Mouse (Mus musculus) forebrain, postnatal 0 days (tissue): ENCODE results near the gene Cdc37l1. TPM values are rescaled to one million over a fixed set of nuclear protein-coding genes. Genes with fewer than 3 reads are reported as not detected.
A peak's percentile ranks its signal among the peaks of the same experiment; 100 is the strongest.

ENCODE experiments used
- ATAC-seq: fragments of 200-750 bp; cut with Nextera tagmentation; 2 replicates; pipeline ENCODE4 v1.8.0; 2017; ENCODE audit warnings: mild to moderate bottlenecking, moderate library complexity
- DNase-seq: peaks from one replicate; pipeline ENCODE4 v3.0.0-alpha.2; 2015
- H3K27ac ChIP-seq: fragments of 300-500 bp; sonication (generic); 2 replicates; pipeline ENCODE4 v1.5.1; 2014; ENCODE audit warnings: low read depth, mild to moderate bottlenecking, antibody characterized with exemption, low read length, moderate library complexity, mixed read lengths
- H3K27me3 ChIP-seq: fragments of 300-500 bp; sonication (generic); 2 replicates; pipeline ENCODE4 v1.6.1; 2014; ENCODE audit warnings: mild to moderate bottlenecking, low read length, mixed read lengths; ENCODE audit not compliant: insufficient read depth
- H3K36me3 ChIP-seq: fragments of 300-500 bp; sonication (generic); 2 replicates; pipeline ENCODE4 v1.6.1; 2014; ENCODE audit warnings: mild to moderate bottlenecking, moderate library complexity; ENCODE audit not compliant: insufficient read depth
- H3K4me1 ChIP-seq: fragments of 300-500 bp; sonication (generic); 2 replicates; pipeline ENCODE4 v1.6.1; 2014; ENCODE audit warnings: antibody characterized with exemption; ENCODE audit not compliant: insufficient read depth
- H3K4me2 ChIP-seq: fragments of 300-500 bp; sonication (generic); 2 replicates; pipeline ENCODE4 v1.6.1; 2014; ENCODE audit warnings: low read depth, mild to moderate bottlenecking, moderate library complexity
- H3K4me3 ChIP-seq: fragments of 300-500 bp; sonication (generic); 2 replicates; pipeline ENCODE4 v1.5.1; 2014; ENCODE audit warnings: low read depth, low read length, mixed read lengths
- H3K9ac ChIP-seq: fragments of 300-500 bp; sonication (generic); 2 replicates; pipeline ENCODE4 v1.6.1; 2014; ENCODE audit warnings: mild to moderate bottlenecking
- H3K9me3 ChIP-seq: fragments of 300-500 bp; sonication (generic); 2 replicates; pipeline ENCODE4 v1.6.1; 2016; ENCODE audit warnings: low read length
- CTCF ChIP-seq: sonication (generic); IDR thresholded peaks from 2 replicates; pipeline ENCODE4 v1.5.1; 2016; ENCODE audit warnings: antibody characterized with exemption, control low read depth, low read depth
- WGBS: fragments of 180-500 bp; shearing (Covaris S2); extraction: QIAGEN DNeasy Blood & Tissue Kit; methylation state at CpG from one replicate; pipeline ENCODE4 v1.1.7; 2014; 5-methylcytosine and 5-hydroxymethylcytosine counted together
- polyA plus RNA-seq: library from polyadenylated mRNA; unstranded; fragments of >200 nt; fragmentation: Nextera tagmentation; extraction: Ambion mirVana; gene quantifications from 2 replicates; pipeline ENCODE4 v1.2.1, GENCODE M21; 2015
- total RNA-seq: library from RNA; depleted of rRNA; stranded (reverse); fragments of >200 nt; gene quantifications from 2 replicates; pipeline ENCODE4 v1.2.3, GENCODE M21; 2014; rRNA removed

Cdc37l1 gene
- total and polyA plus RNA-seq, 2 experiments from 2014 or later: 30.7 to 78.9 TPM

- 49% methylated on average over 9 of the region's 9 CpGs for WGBS
Observed at GRCm38 (mm10) chr19:29064451-29065102, 74.4 kb downstream of the Cdc37l1 start.

GRCm38 (mm10) chr19:29066981-29067471 is 76.9 kb downstream of the Cdc37l1 start:
- WGBS: 24% methylated on average over 11 of the region's 11 CpGs
- no peak overlapping the region for H3K9ac ChIP-seq
- no peaks in the 10 kb centered on the region for H3K36me3 ChIP-seq
- no peaks in the 10 kb centered on the region for H3K4me1 ChIP-seq
- TF ChIP-seq CTCF: no peak
- no peaks in the 10 kb centered on the region for H3K9me3 ChIP-seq
- no peak overlapping the region for H3K4me3 ChIP-seq
- H3K27me3 ChIP-seq: no peaks in the 10 kb centered on the region
- H3K4me2 ChIP-seq: peak overlapping the region; percentile 8; the same call in 1 of the 2 replicates
- ATAC-seq (0 out of 2 replicates have a peak, but pooled peaks have one; percentile 16), DNase-seq (no peak)
- no peak overlapping the region for H3K27ac ChIP-seq

More at GRCm38 (mm10) chr19:29064451-29065102, 74.4 kb downstream of the Cdc37l1 start:
- no peak for TF ChIP-seq CTCF
- Histone ChIP-seq H3K9me3 (no peaks in the 10 kb centered on the region), H3K4me1 (no peaks in the 10 kb centered on the region), H3K4me2 (peak overlapping the region; percentile 31), H3K4me3 (no peak overlapping the region), H3K27me3 (no peaks in the 10 kb centered on the region), H3K27ac (0 out of 2 replicates have a peak overlapping the region, but pooled peaks have one; percentile 4), H3K9ac (no peak overlapping the region), H3K36me3 (no peaks in the 10 kb centered on the region)
- ATAC-seq: peak; percentile 46
- no peak for DNase-seq

GRCm38 (mm10) chr19:29069195-29069594 is 79.0 kb downstream of the Cdc37l1 start:
- H3K4me3 ChIP-seq: no peak overlapping the region
- no peak for ATAC-seq
- H3K27ac ChIP-seq: no peak overlapping the region
- TF ChIP-seq CTCF: no peak
- H3K4me1 ChIP-seq: no peaks in the 10 kb centered on the region
- no peak overlapping the region for H3K9ac ChIP-seq
- H3K4me2 ChIP-seq: no peak overlapping the region
- no peaks in the 10 kb centered on the region for H3K27me3 ChIP-seq
- 76% methylated on average over 5 of the region's 5 CpGs for WGBS
- H3K9me3 ChIP-seq: no peaks in the 10 kb centered on the region
- no peak for DNase-seq
- no peaks in the 10 kb centered on the region for H3K36me3 ChIP-seq

- Histone ChIP-seq H3K9ac (no peak overlapping the region), H3K27ac (no peak overlapping the region), H3K36me3 (no peaks in the 10 kb centered on the region), H3K4me2 (no peak overlapping the region), H3K4me1 (no peaks in the 10 kb centered on the region), H3K4me3 (no peak overlapping the region), H3K9me3 (no peaks in the 10 kb centered on the region), H3K27me3 (no peaks in the 10 kb centered on the region)
- WGBS: 20% methylated on average over 6 of the region's 6 CpGs
- no peak for TF ChIP-seq CTCF
- 0 out of 2 replicates have a peak, but pooled peaks have one; percentile 34 for ATAC-seq
- peak; percentile 63 for DNase-seq
Observed at GRCm38 (mm10) chr19:29074802-29075201, 84.7 kb downstream of the Cdc37l1 start.

Other genes starting within 250 kb of the Cdc37l1 start
- gene Slc1a1, start 155.3 kb upstream of the Cdc37l1 start, total RNA-seq: 74.2 and 78.0 TPM in 2 replicates
- gene Slc1a1, start 155.3 kb upstream of the Cdc37l1 start, polyA plus RNA-seq: 34.9 and 49.2 TPM in 2 replicates
- gene Plpp6, start 26.4 kb upstream of the Cdc37l1 start, total RNA-seq: 17.6 and 22.6 TPM in 2 replicates
- 13.2 and 17.8 TPM in 2 replicates for gene Plpp6, start 26.4 kb upstream of the Cdc37l1 start, polyA plus RNA-seq
- 1.9 and 2.1 TPM in 2 replicates for gene 4430402I18Rik, start 22.6 kb upstream of the Cdc37l1 start, total RNA-seq
- gene 4430402I18Rik, start 22.6 kb upstream of the Cdc37l1 start, polyA plus RNA-seq: 4.1 and 4.7 TPM in 2 replicates
- 62.5 and 76.5 TPM in 2 replicates for gene Ak3, start 57.6 kb downstream of the Cdc37l1 start, total RNA-seq
- gene Ak3, start 57.6 kb downstream of the Cdc37l1 start, polyA plus RNA-seq: 58.0 and 68.2 TPM in 2 replicates
- 22.3 and 24.0 TPM in 2 replicates for gene Rcl1, start 111.0 kb downstream of the Cdc37l1 start, total RNA-seq
- gene Rcl1, start 111.0 kb downstream of the Cdc37l1 start, polyA plus RNA-seq: 29.6 and 31.8 TPM in 2 replicates